Mouse (Mus musculus) hindbrain, postnatal 0 days (tissue): ENCODE results near the gene Gm34302. TPM values are rescaled to one million over a fixed set of nuclear protein-coding genes. Genes with fewer than 3 reads are reported as not detected.

Experiments used
- ATAC-seq: fragments of 200-750 bp; cut with Nextera tagmentation; 2 replicates; pipeline ENCODE4 v1.8.0; 2017; ENCODE audit warnings: mild to moderate bottlenecking, moderate TSS enrichment, moderate library complexity
- DNase-seq: peaks from one replicate; pipeline ENCODE4 v3.0.0-alpha.2; 2015; ENCODE audit warnings: low spot score
- H3K27ac ChIP-seq: fragments of 300-500 bp; sonication (generic); 2 replicates; pipeline ENCODE4 v1.5.1; 2014; ENCODE audit warnings: mild to moderate bottlenecking
- H3K27me3 ChIP-seq: fragments of 300-500 bp; sonication (generic); 2 replicates; pipeline ENCODE4 v1.6.1; 2014; ENCODE audit warnings: low read length, mixed read lengths; ENCODE audit not compliant: insufficient read depth
- H3K36me3 ChIP-seq: fragments of 300-500 bp; sonication (generic); 2 replicates; pipeline ENCODE4 v1.6.1; 2014; ENCODE audit warnings: low read length, mixed read lengths; ENCODE audit not compliant: insufficient read depth
- H3K4me1 ChIP-seq: fragments of 300-500 bp; sonication (generic); 2 replicates; pipeline ENCODE4 v1.6.1; 2014; ENCODE audit warnings: antibody characterized with exemption, low read length, mixed read lengths; ENCODE audit not compliant: insufficient read depth
- H3K4me2 ChIP-seq: fragments of 300-500 bp; sonication (generic); 2 replicates; pipeline ENCODE4 v1.6.1; 2014; ENCODE audit warnings: low read depth, mild to moderate bottlenecking, low read length, moderate library complexity, mixed read lengths
- H3K4me3 ChIP-seq: fragments of 300-500 bp; sonication (generic); 2 replicates; pipeline ENCODE4 v1.5.1; 2014; ENCODE audit warnings: low read length
- H3K9ac ChIP-seq: fragments of 300-500 bp; sonication (generic); replicated peaks from 2 replicates; pipeline ENCODE4 v1.6.1; 2014; ENCODE audit warnings: mild to moderate bottlenecking, low read length, moderate library complexity, mixed read lengths
- H3K9me3 ChIP-seq: fragments of 300-500 bp; sonication (generic); 2 replicates; pipeline ENCODE4 v1.6.1; 2016; ENCODE audit warnings: low read length, mixed read lengths
- CTCF ChIP-seq: IDR thresholded peaks from 2 replicates; pipeline ENCODE4 v1.5.1; 2016; ENCODE audit warnings: antibody characterized with exemption, control low read depth, low read depth
- WGBS: fragments of 180-500 bp; shearing (Covaris S2); extraction: QIAGEN DNeasy Blood & Tissue Kit; methylation state at CpG from one replicate; pipeline ENCODE4 v1.1.7; 2014; 5-methylcytosine and 5-hydroxymethylcytosine counted together
- polyA plus RNA-seq: library from polyadenylated mRNA; unstranded; fragments of >200 nt; fragmentation: Nextera tagmentation; extraction: Ambion mirVana; gene quantifications from 2 replicates; pipeline ENCODE4 v1.2.1, GENCODE M21; 2015
- total RNA-seq: library from RNA; depleted of rRNA; stranded (reverse); fragments of >200 nt; gene quantifications from 2 replicates; pipeline ENCODE4 v1.2.3, GENCODE M21; 2014; rRNA removed

Gm34302 gene
- total and polyA plus RNA-seq, 2 experiments from 2014 or later = not detected

- Histone ChIP-seq H3K27ac (no peak overlapping the region), H3K9me3 (no peaks in the 10 kb centered on the region), H3K4me2 (no peak overlapping the region), H3K4me3 (no peak overlapping the region), H3K36me3 (no peaks in the 10 kb centered on the region), H3K27me3 (no peaks in the 10 kb centered on the region), H3K9ac (no peak overlapping the region), H3K4me1 (no peaks in the 10 kb centered on the region)
- ATAC-seq (no peak), DNase-seq (no peak)
- no peak for TF ChIP-seq CTCF
- WGBS = 81% methylated on average over 5 of the region's 5 CpGs
Measured at GRCm38 (mm10) chr3:63494625-63495382, 11.1 kb upstream of the Gm34302 start.

GRCm38 (mm10) chr3:63493563-63493962 is 9.9 kb upstream of the Gm34302 start:
- no peak for DNase-seq
- Histone ChIP-seq H3K4me3 (no peak overlapping the region), H3K27me3 (no peaks in the 10 kb centered on the region), H3K9ac (no peak overlapping the region), H3K9me3 (no peaks in the 10 kb centered on the region), H3K36me3 (no peaks in the 10 kb centered on the region), H3K27ac (no peak overlapping the region), H3K4me2 (no peak overlapping the region), H3K4me1 (no peaks in the 10 kb centered on the region)
- ATAC-seq = no peak
- no peak for TF ChIP-seq CTCF
- 64% methylated on average over 4 of the region's 4 CpGs for WGBS

GRCm38 (mm10) chr3:63440426-63441125 is 43.1 kb downstream of the Gm34302 start:
- Histone ChIP-seq H3K9ac (no peak overlapping the region), H3K27me3 (no peaks in the 10 kb centered on the region), H3K36me3 (no peaks in the 10 kb centered on the region), H3K27ac (no peak overlapping the region), H3K4me2 (no peak overlapping the region), H3K9me3 (no peaks in the 10 kb centered on the region), H3K4me1 (no peaks in the 10 kb centered on the region), H3K4me3 (no peak overlapping the region)
- no peak for TF ChIP-seq CTCF
- WGBS = 50% methylated on average over 1 of the region's 1 CpGs
- DNase-seq (no peak), ATAC-seq (no peak)

GRCm38 (mm10) chr3:63439738-63440137 is 43.9 kb downstream of the Gm34302 start:
- 79% methylated on average over 2 of the region's 2 CpGs for WGBS
- Histone ChIP-seq H3K4me1 (no peaks in the 10 kb centered on the region), H3K36me3 (no peaks in the 10 kb centered on the region), H3K9ac (no peak overlapping the region), H3K4me2 (no peak overlapping the region), H3K27ac (no peak overlapping the region), H3K27me3 (no peaks in the 10 kb centered on the region), H3K4me3 (no peak overlapping the region), H3K9me3 (no peaks in the 10 kb centered on the region)
- TF ChIP-seq CTCF = no peak
- DNase-seq (no peak), ATAC-seq (no peak)

GRCm38 (mm10) chr3:63438898-63439297 is 44.8 kb downstream of the Gm34302 start:
- 88% methylated on average over 3 of the region's 3 CpGs for whole genome bisulfite sequencing
- no peak for DNase-seq
- no peak for TF ChIP-seq CTCF
- H3K4me3 ChIP-seq = no peak overlapping the region
- no peaks in the 10 kb centered on the region for H3K36me3 ChIP-seq
- no peaks in the 10 kb centered on the region for H3K27me3 ChIP-seq
- no peaks in the 10 kb centered on the region for H3K4me1 ChIP-seq
- no peak for ATAC-seq
- H3K27ac ChIP-seq = no peak overlapping the region
- no peak overlapping the region for H3K4me2 ChIP-seq
- H3K9ac ChIP-seq = no peak overlapping the region
- no peaks in the 10 kb centered on the region for H3K9me3 ChIP-seq

Other genes with a start within 250 kb of the Gm34302 start
- gene Mme, start 242.3 kb downstream of the Gm34302 start, total RNA-seq = 4.9 and 9.0 TPM in 2 replicates
- gene Mme, start 242.3 kb downstream of the Gm34302 start, polyA plus RNA-seq = 2.1 and 2.5 TPM in 2 replicates